Mouse (Mus musculus) liver, embryonic 14.5 days (tissue): ENCODE data around the gene Wdr24. TPM values are rescaled to one million over a fixed set of nuclear protein-coding genes. Genes with fewer than 3 reads are reported as not detected.
A peak's percentile ranks its signal among the peaks of the same experiment; 100 is the strongest.
"Not testable (repeated sequence)": the region's sequence is repeated elsewhere in the genome, so short reads cannot be mapped to it uniquely, and the experiment has no call there.

ENCODE experiments used
- ATAC-seq: fragments of 200-750 bp; cut with Nextera tagmentation; 2 replicates; pipeline ENCODE4 v1.8.0; 2017; ENCODE audit warnings: moderate number of reproducible peaks, mild to moderate bottlenecking, moderate library complexity; ENCODE audit not compliant: insufficient read depth
- DNase-seq, 3 experiments: peaks; one replicate each; pipeline ENCODE4 v3.0.0-alpha.2; 2012 to 2013; ENCODE audit warnings: low read depth in 3 of 3, low spot score in 3 of 3
- H3K27ac ChIP-seq: fragments of 300-500 bp; sonication (generic); 2 replicates; pipeline ENCODE4 v1.5.1; 2014; ENCODE audit warnings: moderate library complexity, mild to moderate bottlenecking, control low read depth, inconsistent platforms
- H3K27me3 ChIP-seq: fragments of 300-500 bp; sonication (generic); 2 replicates; pipeline ENCODE4 v1.6.1; 2014; ENCODE audit warnings: mild to moderate bottlenecking, low read length, moderate library complexity; ENCODE audit not compliant: control insufficient read depth, insufficient read depth
- H3K36me3 ChIP-seq: fragments of 300-500 bp; sonication (generic); replicated peaks from 2 replicates; pipeline ENCODE4 v1.6.1; 2014; ENCODE audit warnings: low read depth; ENCODE audit not compliant: control insufficient read depth, insufficient read depth
- H3K4me1 ChIP-seq, 2 experiments: fragments of 200-500 bp in 1 of 2; fragments of 300-500 bp in 1 of 2; sonication (generic) in 1 of 2; replicated peaks; 2 replicates each; pipeline ENCODE4 v1.6.1; 2012 to 2014; ENCODE audit warnings: antibody characterized with exemption in 1 of 2, inconsistent platforms in 1 of 2, low read length in 1 of 2; ENCODE audit not compliant: control insufficient read depth in 2 of 2, insufficient read depth in 2 of 2
- H3K4me2 ChIP-seq: fragments of 300-500 bp; sonication (generic); 2 replicates; pipeline ENCODE4 v1.6.1; 2014; ENCODE audit warnings: low read depth, mild to moderate bottlenecking, control low read depth, moderate library complexity
- H3K4me3 ChIP-seq, 2 experiments: fragments of 200-500 bp in 1 of 2; fragments of 300-500 bp in 1 of 2; sonication (generic) in 1 of 2; 2 replicates each; pipeline ENCODE4 v1.5.1; 2012 to 2014; ENCODE audit warnings: low read depth in 2 of 2, low read length in 2 of 2, mild to moderate bottlenecking in 2 of 2, control low read depth in 1 of 2, inconsistent platforms in 1 of 2, moderate library complexity in 1 of 2; ENCODE audit not compliant: insufficient read depth in 1 of 2
- H3K9ac ChIP-seq: fragments of 300-500 bp; sonication (generic); replicated peaks from 2 replicates; pipeline ENCODE4 v1.6.1; 2014; ENCODE audit warnings: mild to moderate bottlenecking, control low read depth, moderate library complexity
- H3K9me3 ChIP-seq: fragments of 300-500 bp; sonication (generic); 2 replicates; pipeline ENCODE4 v1.6.1; 2016; ENCODE audit warnings: low read length, mixed read lengths; ENCODE audit not compliant: control insufficient read depth
- CTCF ChIP-seq: IDR thresholded peaks from 2 replicates; pipeline ENCODE4 v1.5.1; 2016; ENCODE audit warnings: antibody characterized with exemption, low read depth, control low read depth
- EP300 ChIP-seq: IDR thresholded peaks from 2 replicates; pipeline ENCODE4 v1.6.1; 2016; ENCODE audit warnings: antibody characterized with exemption, low read depth
- WGBS: fragments of 180-500 bp; shearing (Covaris S2); extraction: QIAGEN DNeasy Blood & Tissue Kit; methylation state at CpG from one replicate; pipeline ENCODE4 v1.1.7; 2014; ENCODE audit not compliant: insufficient replicate concordance; 5-methylcytosine and 5-hydroxymethylcytosine counted together
- polyA plus RNA-seq, 2 experiments: library from polyadenylated mRNA; depleted of rRNA in 1 of 2; stranded (reverse) in 1 of 2; unstranded in 1 of 2; fragments of >200 nt; fragmentation: Nextera tagmentation in 1 of 2; extraction: Ambion mirVana in 1 of 2; gene quantifications; 2 replicates each; pipeline versions ENCODE4 v1.2.1 to v1.2.3; 2012 to 2014

Gene Wdr24
- polyA plus RNA-seq, 2 experiments: 9.2 to 14.3 TPM

- ATAC-seq (no peak), DNase-seq (no peak)
- H3K36me3 ChIP-seq: no peaks in the 10 kb centered on the region
- no peaks in the 10 kb centered on the region for H3K4me1 ChIP-seq
- TF ChIP-seq EP300 (no peak), CTCF (no peak)
- H3K9me3 ChIP-seq: no peaks in the 10 kb centered on the region
- no peak overlapping the region for H3K4me3 ChIP-seq
- no peak overlapping the region for H3K9ac ChIP-seq
- H3K4me2 ChIP-seq: no peak overlapping the region
- H3K27me3 ChIP-seq: peaks cover 32% of the 10 kb centered on the region
- 72% methylated on average over 4 of the region's 4 CpGs for WGBS
- H3K27ac ChIP-seq: no peak overlapping the region
These were observed 16.9 kb upstream of the Wdr24 start for GRCm38 (mm10) chr17:25806507-25806906.

DNA sequence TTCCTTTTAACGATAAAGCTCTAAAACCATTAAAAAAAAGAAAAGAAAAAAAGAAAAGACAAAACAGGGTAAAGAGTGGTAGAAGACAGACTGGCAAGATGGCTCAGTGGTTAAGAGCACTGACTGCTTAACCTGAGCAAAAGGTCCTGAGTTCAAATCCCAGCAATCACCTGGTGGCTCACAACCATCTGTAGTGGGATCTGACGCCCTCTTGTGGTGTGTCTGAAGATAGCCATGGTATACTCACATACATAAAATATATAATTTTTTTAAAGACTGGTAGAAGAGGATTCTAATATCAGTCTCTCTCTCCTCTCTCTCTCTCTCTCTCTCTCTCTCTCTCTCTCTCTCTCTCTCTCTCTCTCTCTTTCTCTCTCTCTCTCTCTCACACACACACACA is 16.0 kb upstream of the Wdr24 start:
- H3K4me1 ChIP-seq, H3K27ac ChIP-seq, H3K9me3 ChIP-seq, ATAC-seq, H3K4me2 ChIP-seq, DNase-seq, H3K4me3 ChIP-seq, H3K36me3 ChIP-seq, H3K9ac ChIP-seq: not testable (repeated sequence)
- peak; percentile 21; the same call in 1 of the 2 replicates for TF ChIP-seq CTCF
- peaks cover 40% of the 10 kb centered on the region for H3K27me3 ChIP-seq
- 29% methylated on average over 2 of the region's 2 CpGs for WGBS

GRCm38 (mm10) chr17:25808028-25808427 is 15.4 kb upstream of the Wdr24 start:
- TF ChIP-seq CTCF: no peak
- no peak for TF ChIP-seq EP300
- Histone ChIP-seq H3K9ac (no peak overlapping the region), H3K4me1 (no peaks in the 10 kb centered on the region), H3K4me2 (no peak overlapping the region), H3K36me3 (no peaks in the 10 kb centered on the region), H3K27me3 (peaks cover 43% of the 10 kb centered on the region), H3K4me3 (no peak overlapping the region), H3K9me3 (no peaks in the 10 kb centered on the region), H3K27ac (no peak overlapping the region)
- DNase-seq: no peak
- ATAC-seq: no peak
- WGBS: 29% methylated on average over 5 of the region's 5 CpGs

DNA sequence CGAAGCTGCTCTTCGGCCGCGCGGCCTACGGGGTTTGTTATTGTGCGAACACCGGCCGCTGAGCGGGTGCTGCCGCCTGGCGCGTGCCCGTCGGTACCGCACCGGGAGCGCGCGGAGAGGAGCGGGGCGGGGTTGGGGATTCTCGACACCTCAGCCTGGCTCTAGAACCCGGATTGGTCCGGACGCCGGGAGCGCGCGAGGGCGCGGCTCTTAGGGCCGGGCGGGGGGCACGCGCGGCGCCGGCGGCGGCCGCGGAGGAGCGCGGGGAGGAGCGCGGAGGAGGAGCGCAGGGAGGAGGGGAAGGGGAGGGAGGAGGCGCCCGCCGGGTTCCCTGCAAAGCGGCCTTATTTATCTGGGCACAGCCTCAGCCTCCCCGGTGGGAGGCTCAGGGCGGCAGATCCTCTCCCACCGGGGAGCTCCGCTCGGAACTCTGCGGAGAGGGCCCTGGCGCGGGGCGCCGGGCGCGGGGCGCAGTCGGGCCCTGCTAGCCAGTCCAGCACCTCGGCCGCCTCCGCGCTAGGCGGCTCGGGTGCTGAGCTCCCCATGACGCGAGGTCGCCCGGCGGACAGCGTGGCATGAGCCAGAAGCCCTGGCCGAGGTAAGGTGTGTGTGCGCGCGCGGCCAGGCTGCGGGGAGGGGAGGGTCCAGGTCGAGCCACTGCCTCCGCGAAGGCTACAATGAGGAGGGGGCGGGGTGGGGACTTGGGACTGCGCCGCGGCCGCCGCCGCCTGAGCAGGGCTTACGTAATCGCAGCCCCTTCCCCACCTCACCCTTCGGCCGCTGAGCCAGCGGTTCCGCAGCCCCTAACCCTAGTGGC is 14.4 kb upstream of the Wdr24 start, which contains the start of gene Fbxl16:
Gene Fbxl16, plus strand, starts transcription at position 297 of the 817 bp plus-strand sequence.
- Histone ChIP-seq H3K4me2 (peak within 1 kb of the TSS; percentile 61), H3K36me3 (no peaks in the 10 kb centered on the region), H3K27ac (no peak within 1 kb of the TSS), H3K9me3 (no peaks in the 10 kb centered on the region), H3K9ac (no peak within 1 kb of the TSS), H3K4me3 (peak within 1 kb of the TSS; percentile 28 to 53), H3K27me3 (peaks cover 43% of the 10 kb centered on the region), H3K4me1 (no peaks in the 10 kb centered on the region)
- DNase-seq (no peak), ATAC-seq (peak; percentile 55; the same call in 1 of the 2 replicates)
- 1% methylated on average over 93 of the region's 100 CpGs for WGBS
- TF ChIP-seq EP300: no peak
- TF ChIP-seq CTCF: peak; percentile 18; the same call in 1 of the 2 replicates

DNA sequence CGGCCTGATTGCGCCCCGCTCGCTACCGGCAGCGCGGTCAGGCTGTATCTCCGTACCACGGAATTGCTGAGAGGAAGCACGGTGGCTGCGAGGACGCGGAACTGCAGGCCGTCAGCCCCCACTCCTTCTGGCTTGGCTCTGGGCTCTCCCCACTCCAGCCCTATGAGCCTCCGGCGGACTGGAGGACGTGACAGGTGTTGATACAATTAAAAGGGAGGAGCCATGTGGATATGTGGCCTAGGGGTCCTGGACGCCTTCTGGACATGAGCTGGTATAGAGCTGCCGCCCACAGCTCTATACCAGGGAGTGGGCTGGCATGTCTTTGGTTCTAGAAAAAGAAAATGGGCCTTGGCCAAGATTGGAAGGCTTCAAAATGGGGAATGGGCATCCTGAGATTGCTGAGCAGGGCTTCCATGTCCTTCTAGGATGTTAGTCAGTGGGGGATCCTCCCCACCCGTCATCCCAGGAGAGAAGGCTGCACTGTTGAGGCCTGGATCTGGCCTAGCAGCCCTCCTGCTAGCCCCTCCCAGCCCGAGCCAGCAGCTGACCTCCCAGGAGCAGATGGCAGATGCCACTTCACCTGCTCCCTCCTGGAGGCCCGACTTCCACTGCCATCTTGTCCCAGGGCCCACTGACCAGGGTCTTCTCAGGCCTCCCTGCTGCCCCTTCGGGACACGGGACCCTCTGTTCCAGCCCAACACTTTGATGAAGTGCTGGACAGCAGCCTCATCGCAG is 13.7 kb upstream of the Wdr24 start:
- peak overlapping the region; percentile 15 to 53; a peak in 3 of 4 replicates for H3K4me3 ChIP-seq
- no peaks in the 10 kb centered on the region for H3K4me1 ChIP-seq
- no peak overlapping the region for H3K9ac ChIP-seq
- H3K9me3 ChIP-seq: no peaks in the 10 kb centered on the region
- H3K4me2 ChIP-seq: peak overlapping the region; percentile 61
- H3K36me3 ChIP-seq: no peaks in the 10 kb centered on the region
- WGBS: 10% methylated on average over 25 of the region's 25 CpGs
- no peak overlapping the region for H3K27ac ChIP-seq
- ATAC-seq (no peak), DNase-seq (no peak)
- TF ChIP-seq CTCF (no peak), EP300 (no peak)
- peaks cover 43% of the 10 kb centered on the region for H3K27me3 ChIP-seq
